Mouse (Mus musculus) lung, embryonic 16.5 days (tissue): Measurements from ENCODE around the gene Psmb7. TPM values are rescaled to one million over a fixed set of nuclear protein-coding genes. Genes with fewer than 3 reads are reported as not detected.

Experiments used
- ATAC-seq: fragments of 200-750 bp; cut with Nextera tagmentation; 2 replicates; pipeline ENCODE4 v1.8.0; 2017; ENCODE audit warnings: low read depth, mild to moderate bottlenecking, moderate library complexity
- H3K27ac ChIP-seq: fragments of 300-500 bp; sonication (generic); 2 replicates; pipeline ENCODE4 v1.5.1; 2014; ENCODE audit warnings: mild to moderate bottlenecking, control low read depth, low read length
- H3K27me3 ChIP-seq: fragments of 300-500 bp; sonication (generic); 2 replicates; pipeline ENCODE4 v1.6.1; 2014; ENCODE audit warnings: low read depth, low read length, mixed read lengths; ENCODE audit not compliant: control insufficient read depth, insufficient read depth
- H3K36me3 ChIP-seq: fragments of 300-500 bp; sonication (generic); 2 replicates; pipeline ENCODE4 v1.6.1; 2014; ENCODE audit warnings: low read length; ENCODE audit not compliant: control insufficient read depth, insufficient read depth
- H3K4me1 ChIP-seq: fragments of 300-500 bp; sonication (generic); replicated peaks from 2 replicates; pipeline ENCODE4 v1.6.1; 2014; ENCODE audit warnings: low read length, mixed read lengths; ENCODE audit not compliant: control insufficient read depth, insufficient read depth
- H3K4me2 ChIP-seq: fragments of 300-500 bp; sonication (generic); 2 replicates; pipeline ENCODE4 v1.6.1; 2014; ENCODE audit warnings: low read depth, low read length, control low read depth
- H3K4me3 ChIP-seq: fragments of 300-500 bp; sonication (generic); 2 replicates; pipeline ENCODE4 v1.5.1; 2014; ENCODE audit warnings: mild to moderate bottlenecking, low read length, control low read depth
- H3K9ac ChIP-seq: fragments of 300-500 bp; sonication (generic); 2 replicates; pipeline ENCODE4 v1.6.1; 2014; ENCODE audit warnings: low read length, control low read depth
- H3K9me3 ChIP-seq: fragments of 300-500 bp; sonication (generic); 2 replicates; pipeline ENCODE4 v1.6.1; 2016; ENCODE audit warnings: low read length; ENCODE audit not compliant: control insufficient read depth
- WGBS: fragments of 180-500 bp; shearing (Covaris S2); extraction: QIAGEN DNeasy Blood & Tissue Kit; methylation state at CpG from one replicate; pipeline ENCODE4 v1.1.7; 2014; 5-methylcytosine and 5-hydroxymethylcytosine counted together
- polyA plus RNA-seq: library from polyadenylated mRNA; unstranded; fragments of >200 nt; fragmentation: Nextera tagmentation; extraction: Ambion mirVana; gene quantifications from 2 replicates; pipeline ENCODE4 v1.2.1, GENCODE M21; 2015

Gene Psmb7
- polyA plus RNA-seq, 1 experiment from 2014 or later = 238 TPM

DNA sequence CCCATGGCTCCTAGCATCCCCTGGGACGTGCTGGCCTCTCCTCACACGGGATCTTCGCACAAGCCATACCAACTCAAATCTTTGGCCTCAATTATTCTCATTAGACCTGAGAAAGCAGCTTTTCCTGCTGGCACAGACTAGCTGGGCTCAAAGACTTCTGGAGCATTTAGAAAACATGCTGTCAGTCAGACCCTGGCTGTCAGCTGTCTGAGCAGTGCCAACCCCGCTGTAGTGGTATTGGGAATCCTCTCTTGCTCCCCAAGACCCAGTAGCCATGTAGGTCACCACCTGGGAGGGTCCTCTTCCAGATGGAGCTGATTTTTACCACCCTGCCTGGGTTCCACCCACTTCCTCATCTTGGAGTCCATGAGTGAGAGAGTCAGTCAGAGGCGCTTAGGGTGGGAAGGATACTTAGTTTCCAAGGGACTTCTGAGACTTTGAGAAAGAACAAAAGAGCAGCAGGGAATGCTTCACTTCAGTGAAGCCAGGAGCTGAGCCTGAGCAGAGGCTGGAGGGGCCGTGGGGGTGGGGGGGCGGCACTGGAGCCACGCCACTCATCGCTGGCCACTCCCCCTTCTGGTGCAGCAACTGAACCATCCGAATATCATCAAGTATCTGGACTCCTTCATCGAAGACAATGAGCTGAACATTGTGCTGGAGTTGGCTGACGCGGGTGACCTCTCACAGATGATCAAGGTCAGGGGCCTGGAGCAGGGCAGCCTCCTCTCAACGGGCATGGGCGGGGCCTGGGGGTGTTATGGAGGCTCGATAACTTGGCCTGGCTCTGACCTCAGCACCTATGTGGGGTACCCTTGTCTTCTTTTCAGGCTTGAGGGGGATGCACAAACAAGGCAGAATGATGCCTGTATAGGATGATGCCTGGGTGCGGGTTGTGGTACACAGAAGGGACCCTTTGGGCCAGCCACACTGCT, 83.3 kb downstream of the Psmb7 start:
- Histone ChIP-seq H3K9me3 (no peaks in the 10 kb centered on the region), H3K4me1 (0 out of 2 replicates have a peak, but pooled peaks cover under 1% of the 10 kb centered on the region), H3K9ac (no peak overlapping the region), H3K4me2 (no peak overlapping the region), H3K27me3 (no peaks in the 10 kb centered on the region), H3K4me3 (no peak overlapping the region), H3K36me3 (peaks cover 28% of the 10 kb centered on the region), H3K27ac (no peak overlapping the region)
- 76% methylated on average over 17 of the region's 17 CpGs for WGBS
- no peak for ATAC-seq

DNA sequence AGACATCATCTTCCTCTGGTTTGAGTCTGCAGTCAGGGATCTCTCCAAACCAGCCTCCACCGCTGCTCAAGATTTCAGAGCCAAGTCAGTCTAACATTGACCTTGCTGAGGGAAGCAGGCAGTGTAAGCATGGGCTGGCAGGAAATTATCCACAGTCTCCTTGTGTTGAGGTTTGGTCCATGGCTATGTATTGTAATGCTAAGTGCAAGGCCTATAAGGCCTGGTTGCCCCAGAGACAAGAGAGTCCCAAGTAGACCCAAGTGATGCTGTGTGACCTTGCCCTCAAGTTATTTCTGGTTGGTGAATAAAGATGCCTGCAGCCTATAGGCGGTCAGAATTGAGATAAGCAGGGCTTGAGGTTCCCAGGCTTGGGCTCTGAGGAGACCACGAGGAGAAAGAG, 87.2 kb downstream of the Psmb7 start:
- H3K36me3 ChIP-seq = peaks cover 22% of the 10 kb centered on the region

DNA sequence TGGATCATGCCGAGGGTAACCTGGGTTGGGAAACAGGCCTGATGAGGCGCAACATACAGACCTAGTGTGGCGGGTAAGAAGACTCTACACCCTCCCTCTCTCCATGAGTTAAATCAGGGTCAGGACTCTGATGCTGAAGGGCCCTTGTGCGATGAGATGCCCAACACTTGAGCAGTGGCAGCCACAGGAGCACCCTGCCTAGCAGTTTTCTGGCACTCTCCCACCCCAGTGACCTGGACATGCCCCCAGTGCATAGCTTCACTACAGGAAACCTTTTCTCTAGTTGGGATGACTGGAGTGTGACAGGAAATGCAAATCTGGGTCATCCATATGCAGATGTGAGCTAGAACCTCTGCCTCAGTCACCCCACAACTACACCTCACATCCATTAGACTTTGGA, 88.2 kb downstream of the Psmb7 start:
- Histone ChIP-seq H3K4me1 (peaks cover 9% of the 10 kb centered on the region), H3K9me3 (no peaks in the 10 kb centered on the region), H3K36me3 (peaks cover 18% of the 10 kb centered on the region), H3K27me3 (no peaks in the 10 kb centered on the region), H3K4me3 (no peak overlapping the region), H3K27ac (no peak overlapping the region), H3K4me2 (no peak overlapping the region), H3K9ac (no peak overlapping the region)
- ATAC-seq = peak; percentile 22; the same call in 1 of the 2 replicates
- 69% methylated on average over 4 of the region's 4 CpGs for WGBS

More for the DNA sequence above, 87.2 kb downstream of the Psmb7 start:
- Histone ChIP-seq H3K4me3 (no peak overlapping the region), H3K27me3 (no peaks in the 10 kb centered on the region), H3K4me1 (peaks cover 9% of the 10 kb centered on the region), H3K9me3 (no peaks in the 10 kb centered on the region), H3K9ac (no peak overlapping the region), H3K4me2 (no peak overlapping the region), H3K27ac (no peak overlapping the region)
- ATAC-seq = no peak
- WGBS = 92% methylated on average over 3 of the region's 3 CpGs

GRCm38 (mm10) chr2:38554226-38554995, 89.5 kb downstream of the Psmb7 start:
- WGBS = 49% methylated on average over 19 of the region's 19 CpGs
- Histone ChIP-seq H3K27ac (no peak overlapping the region), H3K9me3 (no peaks in the 10 kb centered on the region), H3K4me2 (no peak overlapping the region), H3K27me3 (no peaks in the 10 kb centered on the region), H3K4me3 (no peak overlapping the region), H3K9ac (no peak overlapping the region), H3K4me1 (peaks cover 9% of the 10 kb centered on the region), H3K36me3 (peaks cover 7% of the 10 kb centered on the region)
- no peak for ATAC-seq

DNA sequence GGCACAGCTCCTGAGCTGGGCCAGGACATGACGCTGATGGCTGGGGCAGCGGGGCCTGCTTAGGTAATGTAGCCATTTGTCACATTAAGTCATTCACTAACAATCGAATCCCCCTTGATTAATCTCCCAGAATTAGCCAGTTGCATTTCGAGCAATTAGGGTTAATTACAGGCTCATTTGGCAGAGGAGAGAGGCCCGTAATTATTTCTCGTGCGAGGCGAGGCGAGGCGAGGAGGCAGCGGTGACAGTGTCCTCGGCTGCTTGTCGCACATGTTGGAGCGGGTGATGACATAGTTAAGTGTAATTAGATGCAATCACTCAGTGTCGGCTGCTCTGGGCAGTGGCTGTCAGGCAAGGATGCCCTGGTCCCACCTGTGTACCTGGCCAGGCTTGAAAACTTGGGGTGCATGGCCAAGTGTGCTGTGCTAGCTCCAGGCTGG, 91.9 kb downstream of the Psmb7 start:
- 89% methylated on average over 15 of the region's 15 CpGs for WGBS
- H3K27me3 ChIP-seq = no peaks in the 10 kb centered on the region
- no peak overlapping the region for H3K4me2 ChIP-seq

GRCm38 (mm10) chr2:38547793-38548517, 95.9 kb downstream of the Psmb7 start:
- no peaks in the 10 kb centered on the region for H3K27me3 ChIP-seq
- no peak overlapping the region for H3K4me2 ChIP-seq
- ATAC-seq = no peak
- H3K4me3 ChIP-seq = no peak overlapping the region
- H3K4me1 ChIP-seq = peaks cover 27% of the 10 kb centered on the region
- no peak overlapping the region for H3K9ac ChIP-seq
- H3K27ac ChIP-seq = no peak overlapping the region
- no peaks in the 10 kb centered on the region for H3K9me3 ChIP-seq
- H3K36me3 ChIP-seq = no peaks in the 10 kb centered on the region; the same call in 1 of the 2 replicates
- 77% methylated on average over 11 of the region's 11 CpGs for WGBS

More for the DNA sequence above, 91.9 kb downstream of the Psmb7 start:
- ATAC-seq = no peak
- H3K4me3 ChIP-seq = no peak overlapping the region
- peaks cover 12% of the 10 kb centered on the region for H3K4me1 ChIP-seq
- H3K9ac ChIP-seq = no peak overlapping the region
- no peaks in the 10 kb centered on the region for H3K9me3 ChIP-seq
- no peak overlapping the region for H3K27ac ChIP-seq
- H3K36me3 ChIP-seq = peaks cover 2% of the 10 kb centered on the region; the same call in 1 of the 2 replicates

DNA sequence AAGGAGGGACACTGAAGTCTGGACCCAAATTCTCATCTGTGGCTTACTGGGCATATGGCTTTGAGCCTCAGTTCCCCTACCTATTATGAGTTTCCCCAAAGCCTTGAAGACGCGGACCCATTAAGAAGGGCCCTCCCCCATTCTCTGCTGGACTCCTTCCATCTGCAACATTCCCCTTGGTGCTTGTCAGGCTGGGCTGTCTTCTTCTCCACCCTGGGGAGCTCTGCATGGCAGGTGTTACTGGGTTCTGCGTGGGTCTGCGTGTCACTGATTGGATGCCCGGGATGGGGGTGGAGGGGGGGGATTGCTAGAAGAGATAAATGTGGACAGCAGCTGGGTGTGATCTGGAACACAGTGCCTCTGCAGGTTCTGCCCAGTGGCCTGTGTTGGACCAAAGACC, 97.1 kb downstream of the Psmb7 start:
- H3K9me3 ChIP-seq = no peaks in the 10 kb centered on the region
- no peaks in the 10 kb centered on the region; the same call in 1 of the 2 replicates for H3K36me3 ChIP-seq
- peak; percentile 24 for ATAC-seq
- H3K27ac ChIP-seq = peak overlapping the region; percentile 54
- 57% methylated on average over 5 of the region's 5 CpGs for WGBS
- H3K4me1 ChIP-seq = peaks cover 27% of the 10 kb centered on the region
- no peak overlapping the region for H3K9ac ChIP-seq
- no peaks in the 10 kb centered on the region for H3K27me3 ChIP-seq
- no peak overlapping the region for H3K4me2 ChIP-seq
- no peak overlapping the region for H3K4me3 ChIP-seq

- H3K4me3 ChIP-seq = no peak overlapping the region
- 9% methylated on average over 6 of the region's 6 CpGs for WGBS
- peak; percentile 82 for ATAC-seq
- peak overlapping the region; percentile 54 for H3K27ac ChIP-seq
- H3K9ac ChIP-seq = no peak overlapping the region
- peaks cover 27% of the 10 kb centered on the region for H3K4me1 ChIP-seq
- no peak overlapping the region for H3K4me2 ChIP-seq
- no peaks in the 10 kb centered on the region for H3K9me3 ChIP-seq
- H3K27me3 ChIP-seq = no peaks in the 10 kb centered on the region
- no peaks in the 10 kb centered on the region; the same call in 1 of the 2 replicates for H3K36me3 ChIP-seq
These were observed 97.7 kb downstream of the Psmb7 start for GRCm38 (mm10) chr2:38546222-38546621.
